Mouse (Mus musculus) left cerebral cortex, postnatal 10 days (tissue): ENCODE data around the gene Bhlha9. TPM values are rescaled to one million over a fixed set of nuclear protein-coding genes. Genes with fewer than 3 reads are reported as not detected.

Source experiments
- DNase-seq, 2 experiments: peaks; one replicate each; pipeline ENCODE4 v3.0.0; 2021 to 2022; ENCODE audit warnings: low spot score in 2 of 2, mixed read lengths in 1 of 2; ENCODE audit errors: extremely low spot score in 1 of 2
- intact Hi-C: fragments of 180-260 bp; cut with DNase I; formaldehyde crosslinking; loops from one replicate; pipeline ENCODE4 v1.15.1; 2025
- total RNA-seq, 2 experiments: library from RNA; stranded (reverse); gene quantifications; 2 replicates each; pipeline ENCODE4 v1.2.3; 2021

Bhlha9 gene
- total RNA-seq, result 1 to 10 TPM; 4.1 to 4.8 TPM

GRCm38 (mm10) chr11:76671871-76672475 is at the start of gene Bhlha9:
TSS of gene Bhlha9 (plus strand) at chr11:76672470.
- peak in 1 of 2 experiments; percentile 51 for DNase-seq
- intact Hi-C loops, result no loop called here

GRCm38 (mm10) chr11:76622566-76623205 is 49.6 kb upstream of the Bhlha9 start:
- intact Hi-C loops, result no loop called here
- peak in 1 of 2 experiments; percentile 47 for DNase-seq

GRCm38 (mm10) chr11:76623206-76623961 is 48.9 kb upstream of the Bhlha9 start:
- intact Hi-C loops, result no loop called here
- peak; percentile 8 to 82 for DNase-seq

- intact Hi-C loops, result no loop called here
Observed at GRCm38 (mm10) chr11:76624071-76624470, 48.2 kb upstream of the Bhlha9 start.

GRCm38 (mm10) chr11:76624881-76625280 is 47.4 kb upstream of the Bhlha9 start:
- intact Hi-C loops, result no loop called here
- no peak for DNase-seq

More at GRCm38 (mm10) chr11:76624071-76624470, 48.2 kb upstream of the Bhlha9 start:
- no peak for DNase-seq

GRCm38 (mm10) chr11:76628613-76629012 is 43.7 kb upstream of the Bhlha9 start:
- no peak for DNase-seq
- intact Hi-C loops, result no loop called here

- DNase-seq, result no peak
- intact Hi-C loops, result no loop called here
Observed at GRCm38 (mm10) chr11:76630023-76630422, 42.2 kb upstream of the Bhlha9 start.

- intact Hi-C loops, result no loop called here
- DNase-seq, result no peak
Observed at GRCm38 (mm10) chr11:76630487-76630886, 41.8 kb upstream of the Bhlha9 start.

- no peak for DNase-seq
- intact Hi-C loops, result no loop called here
Observed at GRCm38 (mm10) chr11:76639269-76639985, 32.8 kb upstream of the Bhlha9 start.

- DNase-seq, result no peak
- intact Hi-C loops, result loop anchor here (10.0 kb wide), 2 partner anchors 65 to 95 kb away; no protein-coding TSS in a partner anchor
Observed at GRCm38 (mm10) chr11:76640231-76640630, 32.0 kb upstream of the Bhlha9 start.

GRCm38 (mm10) chr11:76644257-76644656 is 28.0 kb upstream of the Bhlha9 start:
- intact Hi-C loops, result loop anchor here (10.0 kb wide), 2 partner anchors 69 to 99 kb away; no protein-coding TSS in a partner anchor
- DNase-seq, result no peak

GRCm38 (mm10) chr11:76645036-76645435 is 27.2 kb upstream of the Bhlha9 start:
- intact Hi-C loops, result loop anchor here (5.0 to 10.0 kb wide), 4 partner anchors 70 to 188 kb away; no protein-coding TSS in a partner anchor
- DNase-seq, result no peak

GRCm38 (mm10) chr11:76645955-76646354 is 26.3 kb upstream of the Bhlha9 start:
- intact Hi-C loops, result loop anchor here (5.0 to 10.0 kb wide), 4 partner anchors 71 to 189 kb away; no protein-coding TSS in a partner anchor

GRCm38 (mm10) chr11:76647062-76647461 is 25.2 kb upstream of the Bhlha9 start:
- peak in 1 of 2 experiments; percentile 51 for DNase-seq
- intact Hi-C loops, result loop anchor here (5.0 to 10.0 kb wide), 4 partner anchors 72 to 190 kb away; no protein-coding TSS in a partner anchor

More at GRCm38 (mm10) chr11:76645955-76646354, 26.3 kb upstream of the Bhlha9 start:
- peak; percentile 90 to 91 for DNase-seq

- intact Hi-C loops, result loop anchor here (5.0 to 10.0 kb wide), 4 partner anchors 73 to 190 kb away; no protein-coding TSS in a partner anchor
- DNase-seq, result peak; percentile 63 to 80
Observed at GRCm38 (mm10) chr11:76647500-76647899, 24.8 kb upstream of the Bhlha9 start.

- intact Hi-C loops, result no loop called here
- peak in 1 of 2 experiments; percentile 62 for DNase-seq
Observed at GRCm38 (mm10) chr11:76650862-76651560, 21.3 kb upstream of the Bhlha9 start.

- DNase-seq, result no peak
- intact Hi-C loops, result no loop called here
Observed at GRCm38 (mm10) chr11:76652838-76653334, 19.4 kb upstream of the Bhlha9 start.

- DNase-seq, result peak; percentile 42 to 64
- intact Hi-C loops, result loop anchor here (2.0 to 5.0 kb wide), 2 partner anchors 87 to 108 kb away; partner anchors contain the start of gene Gosr1
Observed at GRCm38 (mm10) chr11:76655106-76655505, 17.2 kb upstream of the Bhlha9 start.
